Mouse (Mus musculus) embryonic fibroblast, embryonic 13.5 days (primary cell): ENCODE measurements around the gene Zbtb44.

Experiments
- CTCF ChIP-seq: IDR thresholded peaks from 2 replicates; pipeline ENCODE4 v1.5.1; 2011; ENCODE audit warnings: mild to moderate bottlenecking, control low read depth, low read length, moderate library complexity, borderline replicate concordance; ENCODE audit not compliant: insufficient read depth
- POLR2A ChIP-seq: IDR thresholded peaks from 2 replicates; pipeline ENCODE4 v1.6.1; 2011; ENCODE audit warnings: low read depth, mild to moderate bottlenecking, control low read depth, low read length, moderate library complexity

DNA sequence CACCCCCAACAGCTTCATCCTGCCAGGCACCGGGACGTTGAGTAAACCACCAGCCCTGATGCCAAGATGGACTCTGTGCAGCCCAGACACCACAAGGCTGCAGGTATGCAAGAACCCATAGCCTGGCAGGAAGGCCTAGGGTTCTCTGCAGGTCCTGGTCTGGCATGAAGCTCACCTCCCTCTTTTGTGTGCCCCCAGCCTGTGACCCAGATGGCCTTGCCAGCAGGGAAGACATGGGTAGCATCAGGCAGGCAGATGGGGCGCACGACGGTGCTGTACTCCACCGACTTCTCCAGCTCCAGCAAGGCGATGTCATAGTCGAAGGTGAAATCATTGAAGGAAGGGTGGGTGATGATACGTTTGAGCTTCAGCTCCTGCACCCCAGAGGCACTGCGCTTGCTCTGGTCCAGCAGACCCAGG is 60.7 kb downstream of the Zbtb44 start:
- TF ChIP-seq CTCF (no peak), POLR2A (no peak)
